Mouse (Mus musculus) erythroblast, embryonic 14.5 days (primary cell): ENCODE results near the gene Dcakd.

Experiments
- GATA1 ChIP-seq: IDR thresholded peaks from 2 replicates; pipeline ENCODE4 v1.6.1; 2012; ENCODE audit warnings: low read length, inconsistent platforms, mixed read lengths
- TAL1 ChIP-seq: IDR thresholded peaks from 3 replicates; pipeline ENCODE4 v1.6.1; 2012; ENCODE audit warnings: low read length, inconsistent platforms, mixed read lengths

GRCm38 (mm10) chr11:103033030-103033429 lies 4.9 kb upstream of the Dcakd start:
- TF ChIP-seq GATA1: no peak
- TF ChIP-seq TAL1: no peak
